Mouse (Mus musculus): Measurements from ENCODE around the gene Ces3a. TPM values are rescaled to one million over a fixed set of nuclear protein-coding genes. Genes with fewer than 3 reads are reported as not detected.

The Ces3a gene
- not detected in 2 replicates for polyA plus RNA-seq (2014; fragmentation: Nextera tagmentation; extraction: Ambion mirVana)

GRCm38 (mm10) chr8:105048371-105048854, at the start of gene Ces3a:
TSS of gene Ces3a (plus strand) at chr8:105048601.
- H3K27me3 ChIP-seq (ENCODE audit: control insufficient read depth, insufficient read depth, low read length), result no peaks in the 10 kb centered on the region
- H3K4me1 ChIP-seq (replicated peaks; ENCODE audit: control insufficient read depth, insufficient read depth, low read length), result no peaks in the 10 kb centered on the region
- H3K36me3 ChIP-seq (ENCODE audit: control insufficient read depth, insufficient read depth, low read length), result no peaks in the 10 kb centered on the region
- H3K9me3 ChIP-seq (ENCODE audit: control insufficient read depth, low read length), result no peaks in the 10 kb centered on the region
- H3K4me2 ChIP-seq (replicated peaks; ENCODE audit: low read depth, low read length), result no peak within 1 kb of the TSS
- no peak within 1 kb of the TSS for H3K9ac ChIP-seq (ENCODE audit: low read depth, low read length)
- DNase-seq (ENCODE audit: low spot score), result no peak
- H3K4me3 ChIP-seq (ENCODE audit: low read depth, low read length), result no peak within 1 kb of the TSS
- H3K27ac ChIP-seq (ENCODE audit: low read depth, low read length), result no peak within 1 kb of the TSS
- 82% methylated on average over 3 of the region's 3 CpGs for whole genome bisulfite sequencing
- ATAC-seq (ENCODE audit: low FRiP score), result no peak

- Histone ChIP-seq H3K4me2 (replicated peaks; ENCODE audit: low read depth, low read length) (no peak overlapping the region), H3K36me3 (ENCODE audit: control insufficient read depth, insufficient read depth, low read length) (no peaks in the 10 kb centered on the region), H3K27me3 (ENCODE audit: control insufficient read depth, insufficient read depth, low read length) (no peaks in the 10 kb centered on the region), H3K9me3 (ENCODE audit: control insufficient read depth, low read length) (no peaks in the 10 kb centered on the region), H3K9ac (ENCODE audit: low read depth, low read length) (no peak overlapping the region), H3K4me1 (replicated peaks; ENCODE audit: control insufficient read depth, insufficient read depth, low read length) (no peaks in the 10 kb centered on the region), H3K4me3 (ENCODE audit: low read depth, low read length) (no peak overlapping the region), H3K27ac (ENCODE audit: low read depth, low read length) (no peak overlapping the region)
- 83% methylated on average over 6 of the region's 6 CpGs for WGBS
- ATAC-seq (ENCODE audit: low FRiP score) (no peak), DNase-seq (ENCODE audit: low spot score) (no peak)
Measured at GRCm38 (mm10) chr8:104999183-104999582, 49.2 kb upstream of the Ces3a start.

- no peaks in the 10 kb centered on the region for H3K4me1 ChIP-seq (replicated peaks; ENCODE audit: control insufficient read depth, insufficient read depth, low read length)
- no peaks in the 10 kb centered on the region for H3K27me3 ChIP-seq (ENCODE audit: control insufficient read depth, insufficient read depth, low read length)
- no peak within 1 kb of the TSS for H3K4me3 ChIP-seq (ENCODE audit: low read depth, low read length)
- H3K9me3 ChIP-seq (ENCODE audit: control insufficient read depth, low read length), result no peaks in the 10 kb centered on the region
- no peak within 1 kb of the TSS for H3K4me2 ChIP-seq (replicated peaks; ENCODE audit: low read depth, low read length)
- no peak for ATAC-seq (ENCODE audit: low FRiP score)
- WGBS, result 89% methylated on average over 7 of the region's 7 CpGs
- no peak for DNase-seq (ENCODE audit: low spot score)
- no peaks in the 10 kb centered on the region for H3K36me3 ChIP-seq (ENCODE audit: control insufficient read depth, insufficient read depth, low read length)
- no peak within 1 kb of the TSS for H3K27ac ChIP-seq (ENCODE audit: low read depth, low read length)
- no peak within 1 kb of the TSS for H3K9ac ChIP-seq (ENCODE audit: low read depth, low read length)
Measured at GRCm38 (mm10) chr8:105000586-105000985, 47.8 kb upstream of the Ces3a start, which contains the start of gene Ces2h. TSS of gene Ces2h (plus strand) at chr8:105000853.

- H3K4me1 ChIP-seq (replicated peaks; ENCODE audit: control insufficient read depth, insufficient read depth, low read length), result no peaks in the 10 kb centered on the region
- no peak overlapping the region for H3K27ac ChIP-seq (ENCODE audit: low read depth, low read length)
- H3K9ac ChIP-seq (ENCODE audit: low read depth, low read length), result no peak overlapping the region
- WGBS, result 87% methylated on average over 2 of the region's 2 CpGs
- H3K4me3 ChIP-seq (ENCODE audit: low read depth, low read length), result no peak overlapping the region
- H3K4me2 ChIP-seq (replicated peaks; ENCODE audit: low read depth, low read length), result no peak overlapping the region
- H3K36me3 ChIP-seq (ENCODE audit: control insufficient read depth, insufficient read depth, low read length), result no peaks in the 10 kb centered on the region
- no peaks in the 10 kb centered on the region for H3K27me3 ChIP-seq (ENCODE audit: control insufficient read depth, insufficient read depth, low read length)
- DNase-seq (ENCODE audit: low spot score), result no peak
- no peaks in the 10 kb centered on the region for H3K9me3 ChIP-seq (ENCODE audit: control insufficient read depth, low read length)
- ATAC-seq (ENCODE audit: low FRiP score), result no peak
Measured at GRCm38 (mm10) chr8:105010000-105010399, 38.4 kb upstream of the Ces3a start.

GRCm38 (mm10) chr8:105011136-105011535, 37.3 kb upstream of the Ces3a start:
- ATAC-seq (ENCODE audit: low FRiP score), result no peak
- Histone ChIP-seq H3K36me3 (ENCODE audit: control insufficient read depth, insufficient read depth, low read length) (no peaks in the 10 kb centered on the region), H3K9me3 (ENCODE audit: control insufficient read depth, low read length) (no peaks in the 10 kb centered on the region), H3K4me2 (replicated peaks; ENCODE audit: low read depth, low read length) (no peak overlapping the region), H3K9ac (ENCODE audit: low read depth, low read length) (no peak overlapping the region), H3K4me3 (ENCODE audit: low read depth, low read length) (no peak overlapping the region), H3K4me1 (replicated peaks; ENCODE audit: control insufficient read depth, insufficient read depth, low read length) (no peaks in the 10 kb centered on the region), H3K27me3 (ENCODE audit: control insufficient read depth, insufficient read depth, low read length) (no peaks in the 10 kb centered on the region), H3K27ac (ENCODE audit: low read depth, low read length) (no peak overlapping the region)
- 75% methylated on average over 12 of the region's 12 CpGs for WGBS
- DNase-seq (ENCODE audit: low spot score), result no peak

- ATAC-seq (ENCODE audit: low FRiP score) (no peak), DNase-seq (ENCODE audit: low spot score) (no peak)
- Histone ChIP-seq H3K36me3 (ENCODE audit: control insufficient read depth, insufficient read depth, low read length) (no peaks in the 10 kb centered on the region), H3K4me1 (replicated peaks; ENCODE audit: control insufficient read depth, insufficient read depth, low read length) (no peaks in the 10 kb centered on the region), H3K9ac (ENCODE audit: low read depth, low read length) (no peak overlapping the region), H3K4me3 (ENCODE audit: low read depth, low read length) (no peak overlapping the region), H3K27ac (ENCODE audit: low read depth, low read length) (no peak overlapping the region), H3K9me3 (ENCODE audit: control insufficient read depth, low read length) (no peaks in the 10 kb centered on the region), H3K4me2 (replicated peaks; ENCODE audit: low read depth, low read length) (no peak overlapping the region), H3K27me3 (ENCODE audit: control insufficient read depth, insufficient read depth, low read length) (no peaks in the 10 kb centered on the region)
- 93% methylated on average over 5 of the region's 5 CpGs for WGBS
Measured at GRCm38 (mm10) chr8:105014391-105014790, 34.0 kb upstream of the Ces3a start.

- DNase-seq (ENCODE audit: low spot score) (no peak), ATAC-seq (ENCODE audit: low FRiP score) (no peak)
- Histone ChIP-seq H3K27ac (ENCODE audit: low read depth, low read length) (no peak overlapping the region), H3K9me3 (ENCODE audit: control insufficient read depth, low read length) (no peaks in the 10 kb centered on the region), H3K4me3 (ENCODE audit: low read depth, low read length) (no peak overlapping the region), H3K4me2 (replicated peaks; ENCODE audit: low read depth, low read length) (no peak overlapping the region), H3K9ac (ENCODE audit: low read depth, low read length) (no peak overlapping the region), H3K36me3 (ENCODE audit: control insufficient read depth, insufficient read depth, low read length) (no peaks in the 10 kb centered on the region), H3K4me1 (replicated peaks; ENCODE audit: control insufficient read depth, insufficient read depth, low read length) (no peaks in the 10 kb centered on the region), H3K27me3 (ENCODE audit: control insufficient read depth, insufficient read depth, low read length) (no peaks in the 10 kb centered on the region)
- WGBS, result 75% methylated on average over 1 of the region's 1 CpGs
Measured at GRCm38 (mm10) chr8:105021954-105022353, 26.4 kb upstream of the Ces3a start.

GRCm38 (mm10) chr8:105023087-105023486, 25.3 kb upstream of the Ces3a start:
- no peaks in the 10 kb centered on the region for H3K36me3 ChIP-seq (ENCODE audit: control insufficient read depth, insufficient read depth, low read length)
- 70% methylated on average over 1 of the region's 1 CpGs for WGBS
- no peak overlapping the region for H3K4me2 ChIP-seq (replicated peaks; ENCODE audit: low read depth, low read length)
- no peak overlapping the region for H3K9ac ChIP-seq (ENCODE audit: low read depth, low read length)
- H3K4me3 ChIP-seq (ENCODE audit: low read depth, low read length), result no peak overlapping the region
- ATAC-seq (ENCODE audit: low FRiP score) (no peak), DNase-seq (ENCODE audit: low spot score) (no peak)
- H3K27me3 ChIP-seq (ENCODE audit: control insufficient read depth, insufficient read depth, low read length), result no peaks in the 10 kb centered on the region
- no peaks in the 10 kb centered on the region for H3K4me1 ChIP-seq (replicated peaks; ENCODE audit: control insufficient read depth, insufficient read depth, low read length)
- no peak overlapping the region for H3K27ac ChIP-seq (ENCODE audit: low read depth, low read length)
- no peaks in the 10 kb centered on the region for H3K9me3 ChIP-seq (ENCODE audit: control insufficient read depth, low read length)

- DNase-seq (ENCODE audit: low spot score) (peak; percentile 2), ATAC-seq (ENCODE audit: low FRiP score) (no peak)
- H3K9ac ChIP-seq (ENCODE audit: low read depth, low read length), result no peak overlapping the region
- H3K27me3 ChIP-seq (ENCODE audit: control insufficient read depth, insufficient read depth, low read length), result no peaks in the 10 kb centered on the region
- H3K27ac ChIP-seq (ENCODE audit: low read depth, low read length), result no peak overlapping the region
- H3K4me3 ChIP-seq (ENCODE audit: low read depth, low read length), result no peak overlapping the region
- WGBS, result 79% methylated on average over 2 of the region's 2 CpGs
- H3K9me3 ChIP-seq (ENCODE audit: control insufficient read depth, low read length), result no peaks in the 10 kb centered on the region
- H3K36me3 ChIP-seq (ENCODE audit: control insufficient read depth, insufficient read depth, low read length), result no peaks in the 10 kb centered on the region
- no peak overlapping the region for H3K4me2 ChIP-seq (replicated peaks; ENCODE audit: low read depth, low read length)
- no peaks in the 10 kb centered on the region for H3K4me1 ChIP-seq (replicated peaks; ENCODE audit: control insufficient read depth, insufficient read depth, low read length)
Measured at GRCm38 (mm10) chr8:105025050-105025449, 23.4 kb upstream of the Ces3a start.

Data from hindbrain, embryonic 11.5 days (tissue).